Mouse (Mus musculus) small intestine, adult 2 months (tissue): ENCODE data around the gene Smad1. TPM values are rescaled to one million over a fixed set of nuclear protein-coding genes. Genes with fewer than 3 reads are reported as not detected.

Source experiments
- H3K27ac ChIP-seq: fragments of 200-500 bp; 2 replicates; pipeline ENCODE4 v1.5.1; 2012; ENCODE audit warnings: low read depth, low read length, control low read depth, inconsistent platforms; ENCODE audit not compliant: insufficient read depth
- H3K27me3 ChIP-seq: fragments of 200-500 bp; 2 replicates; pipeline ENCODE4 v1.6.1; 2012; ENCODE audit warnings: mild to moderate bottlenecking, moderate library complexity, low read length, inconsistent platforms; ENCODE audit not compliant: control insufficient read depth, insufficient read depth
- H3K36me3 ChIP-seq: fragments of 200-500 bp; 2 replicates; pipeline ENCODE4 v1.6.1; 2012; ENCODE audit warnings: mild to moderate bottlenecking, low read length, control low read depth, inconsistent platforms; ENCODE audit not compliant: control insufficient read depth, insufficient read depth
- H3K4me1 ChIP-seq: fragments of 200-500 bp; 2 replicates; pipeline ENCODE4 v1.6.1; 2012; ENCODE audit warnings: low read length, inconsistent platforms, mixed read lengths; ENCODE audit not compliant: control insufficient read depth, insufficient read depth, insufficient read length
- H3K4me3 ChIP-seq: fragments of 200-500 bp; 2 replicates; pipeline ENCODE4 v1.5.1; 2012; ENCODE audit warnings: low read depth, mild to moderate bottlenecking, control low read depth, inconsistent platforms, low read length, moderate library complexity
- CTCF ChIP-seq: fragments of 200-500 bp; IDR thresholded peaks from 2 replicates; pipeline ENCODE4 v1.5.1; 2012; ENCODE audit warnings: low read depth, mild to moderate bottlenecking, control low read depth, inconsistent platforms, low read length, moderate library complexity, mixed read lengths; ENCODE audit not compliant: insufficient replicate concordance, insufficient read length; ENCODE audit errors: extremely low read depth
- POLR2A ChIP-seq: fragments of 200-500 bp; IDR thresholded peaks from 2 replicates; pipeline ENCODE4 v1.6.1; 2012; ENCODE audit warnings: low read depth, mild to moderate bottlenecking, control low read depth, inconsistent platforms, low read length, moderate library complexity
- WGBS: fragments of 180-500 bp; shearing (Covaris S2); methylation state at CpG from one replicate; pipeline ENCODE4 v1.1.7; 2018; 5-methylcytosine and 5-hydroxymethylcytosine counted together
- polyA plus RNA-seq: library from polyadenylated mRNA; depleted of rRNA; stranded (reverse); fragments of >200 nt; gene quantifications from 2 replicates; pipeline ENCODE4 v1.2.3, GENCODE M21; 2012

Gene Smad1
- polyA plus RNA-seq, 1 experiment, result 54.1 TPM

DNA sequence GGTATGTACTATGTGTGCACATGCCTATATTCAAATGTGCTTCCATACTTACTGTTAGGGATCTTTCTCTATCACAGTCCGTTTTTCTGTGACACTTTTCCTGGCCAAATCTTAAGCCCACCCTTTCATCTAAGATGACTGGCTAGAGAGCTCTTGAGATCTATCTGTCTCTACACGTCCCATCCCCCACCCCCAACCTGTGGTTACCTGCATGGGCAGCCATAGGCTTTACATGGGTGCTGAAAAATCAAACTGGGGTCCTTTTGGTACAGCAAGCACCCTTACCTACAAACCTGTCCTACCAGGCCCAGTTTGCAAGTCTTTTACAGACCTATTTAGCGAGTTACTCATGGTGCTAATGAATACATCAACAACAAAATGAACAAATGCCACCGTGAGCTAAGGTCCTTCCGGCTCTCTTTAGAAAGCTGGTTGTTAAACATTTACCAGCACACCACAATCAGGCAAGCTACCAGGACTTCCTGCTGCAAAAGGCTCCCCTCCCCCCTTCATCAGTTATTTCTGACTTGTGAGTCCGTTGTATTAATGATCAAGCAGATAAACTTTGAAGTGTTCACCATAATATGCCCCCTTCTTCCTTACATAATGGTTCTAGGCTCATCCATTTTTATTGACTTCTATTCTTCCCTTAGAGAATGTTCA lies 5.7 kb upstream of the Smad1 start:
- 13% methylated on average over 6 of the region's 6 CpGs for WGBS
- H3K36me3 ChIP-seq, result no peaks in the 10 kb centered on the region
- H3K27ac ChIP-seq, result peak overlapping the region; percentile 89
- TF ChIP-seq POLR2A, result no peak
- no peak for TF ChIP-seq CTCF
- no peaks in the 10 kb centered on the region for H3K27me3 ChIP-seq
- H3K4me1 ChIP-seq, result peaks cover 7% of the 10 kb centered on the region; the same call in 1 of the 2 replicates
- no peak overlapping the region for H3K4me3 ChIP-seq

DNA sequence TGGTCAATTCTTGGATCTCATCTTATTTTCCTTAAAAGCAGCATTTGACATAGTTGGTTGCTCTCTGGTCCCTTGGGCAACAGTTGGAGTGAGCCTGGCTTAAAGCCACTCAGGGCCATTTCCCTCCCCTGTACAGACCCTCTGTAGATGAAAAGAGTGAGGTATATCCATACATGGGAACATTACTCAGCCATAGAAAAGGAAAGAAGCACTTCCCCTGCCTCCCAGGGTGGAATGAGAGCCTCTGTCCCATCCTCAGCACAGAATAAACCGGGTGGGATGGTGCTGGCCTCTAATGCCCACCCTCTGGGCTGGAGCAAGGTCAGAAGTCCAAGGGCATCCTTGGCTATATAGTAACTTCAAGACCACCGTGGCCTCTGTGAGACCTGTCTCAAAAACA lies 1.4 kb upstream of the Smad1 start:
- H3K36me3 ChIP-seq, result no peaks in the 10 kb centered on the region
- no peak for TF ChIP-seq CTCF
- TF ChIP-seq POLR2A, result no peak
- no peak overlapping the region for H3K27ac ChIP-seq
- peaks cover 11% of the 10 kb centered on the region; the same call in 1 of the 2 replicates for H3K4me1 ChIP-seq
- no peak overlapping the region for H3K4me3 ChIP-seq
- no peaks in the 10 kb centered on the region for H3K27me3 ChIP-seq
- 82% methylated on average over 2 of the region's 2 CpGs for WGBS

- no peak for TF ChIP-seq CTCF
- TF ChIP-seq POLR2A, result no peak
- WGBS, result 1% methylated on average over 63 of the region's 68 CpGs
Measured at GRCm38 (mm10) chr8:79398251-79398981, 902 bp downstream of the Smad1 start.

GRCm38 (mm10) chr8:79397705-79398250 lies 1.5 kb downstream of the Smad1 start:
- 24% methylated on average over 7 of the region's 7 CpGs for WGBS
- Histone ChIP-seq H3K4me1 (peaks cover 7% of the 10 kb centered on the region; the same call in 1 of the 2 replicates), H3K36me3 (no peaks in the 10 kb centered on the region), H3K4me3 (peak overlapping the region; percentile 91), H3K27ac (peak overlapping the region; percentile 66), H3K27me3 (no peaks in the 10 kb centered on the region)
- TF ChIP-seq CTCF (no peak), POLR2A (no peak)

More at GRCm38 (mm10) chr8:79398251-79398981, 902 bp downstream of the Smad1 start:
- peak overlapping the region; percentile 91 for H3K4me3 ChIP-seq
- H3K27me3 ChIP-seq, result no peaks in the 10 kb centered on the region
- H3K4me1 ChIP-seq, result peaks cover 7% of the 10 kb centered on the region; the same call in 1 of the 2 replicates
- no peaks in the 10 kb centered on the region for H3K36me3 ChIP-seq
- H3K27ac ChIP-seq, result peak overlapping the region; percentile 66

GRCm38 (mm10) chr8:79396911-79397310 lies 2.4 kb downstream of the Smad1 start:
- TF ChIP-seq POLR2A (no peak), CTCF (no peak)
- no peak overlapping the region for H3K4me3 ChIP-seq
- peaks cover 7% of the 10 kb centered on the region; the same call in 1 of the 2 replicates for H3K4me1 ChIP-seq
- WGBS, result 82% methylated on average over 6 of the region's 6 CpGs
- H3K27ac ChIP-seq, result no peak overlapping the region
- H3K27me3 ChIP-seq, result no peaks in the 10 kb centered on the region
- H3K36me3 ChIP-seq, result no peaks in the 10 kb centered on the region

DNA sequence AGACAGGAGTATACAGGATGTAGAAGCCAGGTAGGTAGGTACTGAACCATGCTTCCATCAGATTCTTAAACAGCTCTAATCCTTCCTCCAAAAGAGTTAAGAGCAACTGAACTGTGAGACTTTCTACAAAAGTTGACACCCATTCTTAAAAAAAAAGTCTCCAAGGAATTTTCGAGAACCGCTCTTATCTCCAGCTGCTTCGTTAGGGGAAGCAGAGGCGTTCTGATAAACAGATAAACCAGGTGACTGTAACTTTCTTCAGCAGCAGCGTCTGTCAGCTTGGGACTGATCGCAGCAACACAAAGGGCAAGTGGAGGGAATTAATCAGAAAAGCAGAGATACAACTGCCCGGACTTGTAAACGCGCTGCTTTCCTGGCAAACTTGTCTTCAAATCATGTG lies 5.3 kb downstream of the Smad1 start:
- TF ChIP-seq CTCF (no peak), POLR2A (no peak)
- Histone ChIP-seq H3K27me3 (no peaks in the 10 kb centered on the region), H3K27ac (no peak overlapping the region), H3K36me3 (0 out of 2 replicates have a peak, but pooled peaks cover 2% of the 10 kb centered on the region), H3K4me3 (no peak overlapping the region), H3K4me1 (peaks cover 10% of the 10 kb centered on the region)
- whole genome bisulfite sequencing, result 27% methylated on average over 9 of the region's 9 CpGs

DNA sequence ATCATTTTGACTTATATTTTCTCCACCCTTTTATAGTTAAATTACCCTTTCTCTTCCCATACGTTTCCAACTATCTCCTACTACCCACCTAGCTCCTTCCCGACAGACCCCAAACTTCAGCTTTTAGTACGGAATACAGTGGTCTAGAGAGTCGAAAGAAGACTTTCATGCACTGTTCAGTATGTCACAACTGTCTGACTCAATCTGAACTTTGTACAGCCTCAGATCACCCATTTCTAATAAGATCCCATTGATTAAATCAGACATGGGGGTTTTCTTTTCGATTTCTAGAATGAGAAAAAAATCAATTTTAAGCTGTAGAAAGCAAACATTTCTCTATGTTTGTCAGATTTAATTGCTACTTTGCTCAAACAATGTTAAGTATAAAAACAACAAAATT lies 6.1 kb downstream of the Smad1 start:
- Histone ChIP-seq H3K4me1 (peaks cover 10% of the 10 kb centered on the region), H3K27ac (no peak overlapping the region), H3K36me3 (0 out of 2 replicates have a peak, but pooled peaks cover 2% of the 10 kb centered on the region), H3K4me3 (no peak overlapping the region), H3K27me3 (no peaks in the 10 kb centered on the region)
- 70% methylated on average over 5 of the region's 5 CpGs for WGBS
- TF ChIP-seq CTCF, result no peak
- TF ChIP-seq POLR2A, result no peak
